Mouse (Mus musculus) monocyte, adult 2 months (primary cell): ENCODE data around the gene Gm10665.
"Not testable (repeated sequence)": the region's sequence is repeated elsewhere in the genome, so short reads cannot be mapped to it uniquely, and the experiment has no call there.

Experiments
- DNase-seq, 2 experiments: peaks; one replicate each; pipeline ENCODE4 v3.0.0; 2022; ENCODE audit warnings: low spot score in 2 of 2, low read depth in 1 of 2

Gene Gm10665

GRCm38 (mm10) chr7:22463975-22464374 is at the start of gene Gm10665:
Gm10665 (minus strand) TSS chr7:22464075.
- not testable (repeated sequence) for DNase-seq

GRCm38 (mm10) chr7:22499578-22499977 is 35.7 kb upstream of the Gm10665 start, which contains the start of gene Vmn1r151:
Vmn1r151 (minus strand) TSS chr7:22499678.
- DNase-seq, result not testable (repeated sequence)

- DNase-seq, result not testable (repeated sequence)
Observed at GRCm38 (mm10) chr7:22438129-22438528, 25.7 kb downstream of the Gm10665 start, which contains the start of gene Vmn1r149. Vmn1r149 (minus strand) TSS chr7:22438229.

GRCm38 (mm10) chr7:22413283-22413682 is 50.6 kb downstream of the Gm10665 start, which contains the start of gene Vmn1r148:
Vmn1r148 (plus strand) TSS chr7:22413583.
- DNase-seq, result not testable (repeated sequence)
